Mouse (Mus musculus) limb, embryonic 14.5 days (tissue): Measurements from ENCODE around the gene Ddx23. TPM values are rescaled to one million over a fixed set of nuclear protein-coding genes. Genes with fewer than 3 reads are reported as not detected.

Source experiments
- ATAC-seq: fragments of 200-750 bp; cut with Nextera tagmentation; 2 replicates; pipeline ENCODE4 v1.8.0; 2017; ENCODE audit warnings: low read depth, moderate number of reproducible peaks, moderate TSS enrichment; ENCODE audit not compliant: low FRiP score
- DNase-seq: peaks from one replicate; pipeline ENCODE4 v3.0.0-alpha.2; 2015; ENCODE audit warnings: low spot score
- H3K27ac ChIP-seq: fragments of 300-500 bp; sonication (generic); replicated peaks from 2 replicates; pipeline ENCODE4 v1.5.1; 2014; ENCODE audit warnings: low read depth, mild to moderate bottlenecking, low read length, moderate library complexity, mixed read lengths
- H3K27me3 ChIP-seq: fragments of 300-500 bp; sonication (generic); 2 replicates; pipeline ENCODE4 v1.6.1; 2014; ENCODE audit warnings: low read length, mixed read lengths; ENCODE audit not compliant: control insufficient read depth, insufficient read depth
- H3K36me3 ChIP-seq: fragments of 300-500 bp; sonication (generic); 2 replicates; pipeline ENCODE4 v1.6.1; 2014; ENCODE audit warnings: mild to moderate bottlenecking, low read length, moderate library complexity, mixed read lengths; ENCODE audit not compliant: control insufficient read depth, insufficient read depth
- H3K4me1 ChIP-seq: fragments of 300-500 bp; sonication (generic); 2 replicates; pipeline ENCODE4 v1.6.1; 2014; ENCODE audit warnings: antibody characterized with exemption, low read length, mixed read lengths; ENCODE audit not compliant: control insufficient read depth, insufficient read depth
- H3K4me2 ChIP-seq: fragments of 300-500 bp; sonication (generic); replicated peaks from 2 replicates; pipeline ENCODE4 v1.6.1; 2014; ENCODE audit warnings: low read depth, mild to moderate bottlenecking, low read length, moderate library complexity; ENCODE audit not compliant: severe bottlenecking
- H3K4me3 ChIP-seq: fragments of 300-500 bp; sonication (generic); replicated peaks from 2 replicates; pipeline ENCODE4 v1.5.1; 2014; ENCODE audit warnings: low read length
- H3K9ac ChIP-seq: fragments of 300-500 bp; sonication (generic); 2 replicates; pipeline ENCODE4 v1.6.1; 2014; ENCODE audit warnings: mild to moderate bottlenecking, low read depth, low read length, moderate library complexity; ENCODE audit not compliant: severe bottlenecking
- H3K9me3 ChIP-seq: fragments of 300-500 bp; sonication (generic); 2 replicates; pipeline ENCODE4 v1.6.1; 2016; ENCODE audit warnings: low read length; ENCODE audit not compliant: control insufficient read depth
- POLR2A ChIP-seq: fragments of 200-500 bp; IDR thresholded peaks from 2 replicates; pipeline ENCODE4 v1.8.0; 2012; ENCODE audit warnings: inconsistent platforms, mild to moderate bottlenecking, moderate library complexity, borderline replicate concordance; ENCODE audit not compliant: insufficient read depth, insufficient read length; ENCODE audit errors: extremely low read depth
- WGBS: fragments of 180-500 bp; shearing (Covaris S2); extraction: QIAGEN DNeasy Blood & Tissue Kit; methylation state at CpG from one replicate; pipeline ENCODE4 v1.1.7; 2014; 5-methylcytosine and 5-hydroxymethylcytosine counted together
- polyA plus RNA-seq, 2 experiments: library from polyadenylated mRNA; depleted of rRNA in 1 of 2; stranded (reverse) in 1 of 2; unstranded in 1 of 2; fragments of >200 nt; fragmentation: Nextera tagmentation in 1 of 2; extraction: Ambion mirVana in 1 of 2; gene quantifications; 2 replicates each; pipeline versions ENCODE4 v1.2.1 to v1.2.3; 2012 to 2014

The Ddx23 gene
- polyA plus RNA-seq, 2 experiments, result 22.6 to 54.0 TPM

DNA sequence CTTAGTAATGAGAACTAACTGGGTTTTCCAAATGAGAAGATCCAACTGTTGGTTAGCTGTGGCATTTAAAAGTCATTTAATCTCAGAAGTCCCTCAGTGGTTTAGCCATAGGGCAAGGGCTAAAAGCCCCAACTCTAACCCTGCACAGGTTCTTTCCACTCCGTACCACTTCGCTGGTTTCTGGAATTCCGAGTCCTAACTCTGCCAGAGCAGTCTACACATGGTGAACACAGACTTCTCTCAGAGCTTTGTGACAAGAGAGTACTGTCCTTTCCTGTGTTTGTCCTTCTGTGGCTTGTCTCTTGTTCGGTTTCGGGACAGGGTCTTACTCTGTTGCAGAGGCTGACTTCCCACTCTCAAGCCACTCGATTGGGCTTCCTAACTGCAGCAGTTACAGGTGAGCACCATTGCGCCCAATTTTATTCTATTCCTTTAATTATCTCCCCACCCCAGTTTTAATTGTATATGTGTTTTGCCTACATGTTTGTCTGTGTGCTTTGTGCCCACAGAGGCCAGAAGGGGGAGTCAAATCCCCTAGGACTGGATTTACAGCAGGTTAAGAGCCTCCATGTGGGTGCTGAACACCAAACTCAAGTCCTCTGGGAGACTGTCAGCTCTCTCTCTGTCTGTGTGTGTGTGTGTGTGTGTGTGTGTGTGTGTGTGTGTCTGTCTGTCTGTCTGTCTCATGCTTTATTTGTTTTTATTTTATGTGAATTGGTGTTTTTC, 36.0 kb downstream of the Ddx23 start:
- 0 out of 2 replicates have a peak, but pooled peaks cover 7% of the 10 kb centered on the region for H3K27me3 ChIP-seq
- H3K9me3 ChIP-seq, result no peaks in the 10 kb centered on the region
- peaks cover 19% of the 10 kb centered on the region for H3K4me1 ChIP-seq
- no peak overlapping the region for H3K27ac ChIP-seq
- no peak overlapping the region for H3K4me2 ChIP-seq
- ATAC-seq, result no peak
- WGBS, result 80% methylated on average over 7 of the region's 7 CpGs
- no peak for DNase-seq
- no peak overlapping the region for H3K9ac ChIP-seq
- H3K36me3 ChIP-seq, result no peaks in the 10 kb centered on the region
- no peak for TF ChIP-seq POLR2A
- no peak overlapping the region for H3K4me3 ChIP-seq

DNA sequence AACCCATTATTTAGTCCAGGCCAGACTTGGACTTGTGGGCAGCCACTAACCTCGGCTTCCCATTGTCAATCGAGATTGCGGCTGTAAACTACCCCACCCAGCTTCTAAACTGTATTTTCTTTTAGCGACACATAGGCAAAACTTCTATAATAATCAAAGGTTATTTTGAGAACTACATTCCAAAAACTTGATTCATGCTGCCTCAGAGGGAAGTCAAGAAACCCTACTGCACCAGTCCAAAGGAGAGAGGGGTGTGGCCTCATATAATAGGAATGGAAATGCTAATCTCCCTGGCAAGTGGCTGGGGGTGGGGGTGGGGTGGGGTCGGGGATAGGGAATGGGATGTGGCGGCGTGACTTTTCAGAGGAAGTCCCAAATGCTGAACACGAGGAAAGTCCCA, 36.6 kb downstream of the Ddx23 start:
- 27% methylated on average over 8 of the region's 8 CpGs for WGBS
- Histone ChIP-seq H3K9me3 (no peaks in the 10 kb centered on the region), H3K27me3 (0 out of 2 replicates have a peak, but pooled peaks cover 7% of the 10 kb centered on the region), H3K9ac (no peak overlapping the region), H3K36me3 (no peaks in the 10 kb centered on the region), H3K4me3 (no peak overlapping the region), H3K4me2 (no peak overlapping the region), H3K27ac (no peak overlapping the region), H3K4me1 (peaks cover 13% of the 10 kb centered on the region)
- ATAC-seq (no peak), DNase-seq (no peak)
- TF ChIP-seq POLR2A, result no peak

DNA sequence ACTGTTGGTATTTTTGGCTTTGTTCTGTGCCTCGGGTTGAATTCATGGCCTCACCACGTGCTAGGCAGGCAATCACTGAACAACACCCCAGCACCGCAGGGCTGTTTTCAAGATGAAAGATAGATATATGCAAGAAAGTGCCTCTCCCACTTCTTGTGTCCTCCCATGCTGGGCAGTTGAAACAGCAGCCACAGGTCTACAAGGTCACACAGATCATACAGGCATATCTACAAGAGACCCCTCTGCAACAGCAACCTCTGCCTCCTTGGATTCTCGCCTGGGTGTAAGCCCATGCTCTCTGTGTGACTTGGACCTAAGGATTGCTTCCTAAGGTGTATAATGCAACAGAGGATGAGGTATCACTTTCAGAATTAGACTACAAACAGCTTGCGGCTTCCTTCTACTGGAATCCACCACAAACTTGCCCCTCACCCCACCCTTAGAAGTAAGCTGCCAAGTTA, 39.3 kb downstream of the Ddx23 start:
- TF ChIP-seq POLR2A, result no peak
- no peak for DNase-seq
- peaks cover 4% of the 10 kb centered on the region; the same call in 1 of the 2 replicates for H3K4me1 ChIP-seq
- no peak overlapping the region for H3K9ac ChIP-seq
- no peak for ATAC-seq
- H3K9me3 ChIP-seq, result no peaks in the 10 kb centered on the region
- H3K27ac ChIP-seq, result no peak overlapping the region
- 49% methylated on average over 5 of the region's 5 CpGs for WGBS
- no peaks in the 10 kb centered on the region for H3K36me3 ChIP-seq
- H3K4me2 ChIP-seq, result no peak overlapping the region
- no peak overlapping the region for H3K4me3 ChIP-seq
- 0 out of 2 replicates have a peak, but pooled peaks cover 7% of the 10 kb centered on the region for H3K27me3 ChIP-seq

GRCm38 (mm10) chr15:98622721-98623120, 40.0 kb downstream of the Ddx23 start:
- Histone ChIP-seq H3K4me2 (no peak overlapping the region), H3K27me3 (0 out of 2 replicates have a peak, but pooled peaks cover 1% of the 10 kb centered on the region), H3K4me3 (no peak overlapping the region), H3K27ac (no peak overlapping the region), H3K4me1 (no peaks in the 10 kb centered on the region), H3K9ac (no peak overlapping the region), H3K36me3 (no peaks in the 10 kb centered on the region), H3K9me3 (no peaks in the 10 kb centered on the region)
- no peak for DNase-seq
- no peak for TF ChIP-seq POLR2A
- 25% methylated on average over 6 of the region's 6 CpGs for WGBS
- ATAC-seq, result no peak

DNA sequence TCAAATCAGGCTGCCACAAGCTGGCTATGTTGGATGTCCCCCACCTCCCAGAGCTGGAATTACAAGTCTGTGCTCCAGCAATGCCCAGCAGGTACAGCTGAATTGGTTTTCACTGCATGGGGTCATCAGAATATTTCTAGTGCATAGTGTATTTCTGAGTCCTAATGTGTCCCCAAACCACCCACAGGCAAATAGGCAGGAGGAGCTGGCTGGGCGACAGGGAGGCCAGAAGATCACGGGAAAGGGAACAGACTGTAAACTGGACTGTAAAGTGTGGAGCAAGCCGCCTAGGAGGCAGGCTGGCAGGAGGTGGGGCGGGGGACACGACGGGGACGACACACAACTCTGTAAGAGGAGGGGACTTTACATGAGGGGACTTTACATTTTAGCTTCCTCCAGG, 40.5 kb downstream of the Ddx23 start:
- Histone ChIP-seq H3K36me3 (no peaks in the 10 kb centered on the region), H3K27ac (no peak overlapping the region), H3K9me3 (no peaks in the 10 kb centered on the region), H3K9ac (no peak overlapping the region), H3K4me1 (no peaks in the 10 kb centered on the region), H3K27me3 (no peaks in the 10 kb centered on the region), H3K4me3 (no peak overlapping the region), H3K4me2 (no peak overlapping the region)
- ATAC-seq (no peak), DNase-seq (no peak)
- TF ChIP-seq POLR2A, result no peak
- 5% methylated on average over 7 of the region's 7 CpGs for WGBS
